Mouse (Mus musculus) kidney, postnatal 25 days (tissue): ENCODE measurements around the gene Nnmt.

ENCODE experiments used
- DNase-seq, 2 experiments: peaks; one replicate each; pipeline ENCODE4 v3.0.0; 2021; ENCODE audit warnings: mixed read lengths in 2 of 2

The Nnmt gene

GRCm38 (mm10) chr9:48558637-48559036 lies 46.3 kb downstream of the Nnmt start:
- DNase-seq, result no peak

- no peak for DNase-seq
Measured at GRCm38 (mm10) chr9:48549056-48549455, 55.9 kb downstream of the Nnmt start.

GRCm38 (mm10) chr9:48547233-48547632 lies 57.7 kb downstream of the Nnmt start:
- DNase-seq, result no peak
